Mouse (Mus musculus) lung, postnatal 4 days (tissue): ENCODE measurements around the gene Ubqln1.
"Not testable (repeated sequence)": the region's sequence is repeated elsewhere in the genome, so short reads cannot be mapped to it uniquely, and the experiment has no call there.

Experiments used
- DNase-seq, 2 experiments: peaks; one replicate each; pipeline ENCODE4 v3.0.0; 2021

Ubqln1 gene

GRCm38 (mm10) chr13:58149629-58150028 is 65.8 kb downstream of the Ubqln1 start:
- no peak for DNase-seq

- DNase-seq = peak in 1 of 2 experiments; percentile 26
Observed at GRCm38 (mm10) chr13:58149033-58149558, 66.4 kb downstream of the Ubqln1 start.

DNA sequence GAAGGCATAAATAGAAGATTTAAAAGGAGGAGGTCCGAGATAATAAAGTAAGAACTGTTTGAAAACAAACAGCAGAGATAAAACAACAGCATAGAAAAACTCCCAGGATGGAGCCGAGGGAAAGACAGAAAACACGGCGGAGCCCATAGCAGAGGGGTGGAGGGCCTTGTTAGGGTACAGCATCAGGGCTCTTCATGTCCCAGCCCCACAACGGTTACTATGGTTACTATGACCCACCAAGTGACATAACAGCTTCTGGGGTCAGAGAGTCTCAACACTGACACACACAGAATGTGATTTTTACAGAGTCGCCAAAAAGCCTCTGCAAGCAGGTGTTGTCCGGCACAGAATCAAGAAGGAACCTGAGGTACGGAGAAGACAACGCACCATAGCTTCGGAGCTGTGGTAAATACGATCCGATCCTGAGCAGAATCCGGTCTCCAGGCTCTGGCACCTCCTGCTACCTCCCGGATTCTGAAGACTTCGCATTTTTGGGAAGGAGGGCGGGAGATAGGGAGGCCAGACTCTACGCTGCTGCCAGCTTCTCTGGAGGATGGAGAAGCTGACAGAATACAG is 67.1 kb downstream of the Ubqln1 start:
- peak; percentile 50 to 53 for DNase-seq

DNA sequence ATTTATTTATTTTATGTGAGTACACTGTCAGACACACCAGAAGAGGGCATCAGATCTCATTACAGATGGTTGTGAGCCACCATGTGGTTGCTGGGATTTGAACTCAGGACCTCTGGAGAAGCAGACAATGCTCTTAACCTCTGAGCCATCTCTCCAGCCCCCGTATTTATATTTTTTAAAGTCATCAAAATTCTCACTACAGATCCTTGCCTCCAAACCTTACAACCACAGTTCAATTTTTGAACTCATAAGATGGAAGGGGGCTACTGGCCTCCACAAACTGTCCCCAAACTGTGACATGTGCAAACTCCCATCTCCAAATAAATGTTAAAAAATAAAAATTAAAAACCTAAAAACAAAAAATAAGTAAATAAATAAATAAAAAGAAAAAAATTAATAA is 67.7 kb downstream of the Ubqln1 start:
- DNase-seq = no peak

GRCm38 (mm10) chr13:58146603-58147002 is 68.8 kb downstream of the Ubqln1 start:
- DNase-seq = not testable (repeated sequence)

- no peak for DNase-seq
Observed at GRCm38 (mm10) chr13:58131692-58132091, 83.8 kb downstream of the Ubqln1 start.

DNA sequence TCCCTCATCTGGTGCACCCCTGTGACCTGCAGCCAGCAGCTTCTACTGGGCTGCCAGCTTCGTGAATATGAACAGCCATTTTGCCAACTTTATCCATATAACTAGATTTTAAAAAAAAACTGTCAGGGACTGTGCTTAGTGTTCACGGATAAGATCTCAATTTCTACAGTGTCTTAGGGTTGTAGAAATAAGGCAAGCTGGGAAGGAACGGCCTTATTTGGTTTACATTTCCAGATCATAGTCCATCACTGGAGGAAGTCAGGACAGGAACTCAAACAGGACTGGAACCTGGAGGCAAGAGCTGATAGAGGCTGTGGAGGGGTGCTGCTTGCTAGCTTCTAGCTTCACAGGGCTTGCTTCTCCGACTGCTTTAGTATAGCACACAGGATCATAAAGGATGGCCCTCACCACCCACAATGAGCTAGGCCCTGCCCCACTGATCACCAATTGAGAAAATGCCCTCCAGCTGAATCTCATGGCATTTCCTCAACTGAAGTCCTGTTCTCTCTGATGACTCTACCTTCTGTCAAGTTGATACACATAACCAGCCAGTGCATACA is 85.7 kb downstream of the Ubqln1 start:
- no peak for DNase-seq

DNA sequence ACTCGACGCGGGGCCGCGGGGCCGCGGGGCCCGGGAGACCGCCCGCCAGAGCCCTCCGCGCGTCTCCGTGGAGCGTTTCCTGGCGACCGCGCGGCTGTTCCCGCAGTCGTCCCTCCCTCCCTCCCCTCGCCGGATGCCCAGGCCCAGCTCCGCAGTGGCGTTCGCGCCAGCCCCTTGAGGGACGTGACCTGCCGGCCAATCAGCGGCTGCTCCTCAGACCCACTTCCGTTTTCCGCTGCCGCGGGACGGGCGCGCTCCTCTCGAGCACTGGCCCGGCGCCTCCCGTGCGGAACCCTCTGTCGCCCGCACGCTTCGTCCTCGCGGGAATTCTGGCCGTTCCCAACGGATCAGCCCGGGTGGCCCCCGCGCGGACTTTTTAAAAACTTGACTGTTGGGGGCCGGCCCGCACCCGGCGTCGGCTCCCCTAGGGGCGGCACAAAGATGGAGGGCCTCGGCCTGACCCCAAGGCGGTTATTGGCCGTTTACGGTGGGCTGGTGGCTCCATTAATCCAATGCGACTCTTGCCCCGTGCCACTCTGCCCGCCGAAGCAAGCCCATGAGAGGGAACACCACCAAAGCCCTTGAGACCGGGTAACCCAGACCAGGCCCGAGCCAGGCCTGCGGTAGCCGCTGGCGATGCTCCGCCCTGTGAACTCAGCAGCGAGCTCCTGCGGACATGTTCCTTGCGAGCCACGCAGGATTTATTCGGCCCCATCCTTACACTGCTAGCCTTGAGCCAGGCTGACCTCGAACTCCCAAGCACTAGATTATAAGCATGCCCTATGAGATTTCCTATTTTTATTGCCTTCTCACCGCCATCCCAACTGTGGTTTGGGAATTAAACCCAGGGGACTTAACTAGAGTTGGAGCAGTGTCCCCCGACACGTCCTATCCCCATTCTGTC is 86.4 kb downstream of the Ubqln1 start:
- DNase-seq = peak; percentile 97 to 99

DNA sequence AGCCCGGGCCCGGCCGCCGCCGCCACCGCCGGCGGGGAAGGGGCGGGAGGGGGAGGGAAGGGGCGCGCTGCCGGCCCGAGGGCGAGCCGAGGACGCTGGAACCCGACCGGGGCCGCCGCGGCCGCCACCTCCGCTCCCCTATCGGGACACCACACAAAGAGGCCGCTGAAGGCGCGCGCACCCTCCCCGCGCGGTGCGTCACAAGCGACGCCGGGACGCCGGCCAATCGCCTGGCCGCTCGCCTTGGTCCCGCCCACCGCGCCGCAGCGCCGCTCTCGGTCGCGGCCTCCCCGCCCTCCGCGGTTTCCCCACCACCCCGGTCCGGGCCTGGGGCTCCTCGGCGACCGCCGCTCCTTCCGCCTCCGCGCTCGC is 87.1 kb downstream of the Ubqln1 start, which contains the start of gene Hnrnpa0:
Hnrnpa0 (minus strand) TSS at position 161 of the 372 bp plus-strand sequence.
- peak; percentile 96 to 97 for DNase-seq

DNA sequence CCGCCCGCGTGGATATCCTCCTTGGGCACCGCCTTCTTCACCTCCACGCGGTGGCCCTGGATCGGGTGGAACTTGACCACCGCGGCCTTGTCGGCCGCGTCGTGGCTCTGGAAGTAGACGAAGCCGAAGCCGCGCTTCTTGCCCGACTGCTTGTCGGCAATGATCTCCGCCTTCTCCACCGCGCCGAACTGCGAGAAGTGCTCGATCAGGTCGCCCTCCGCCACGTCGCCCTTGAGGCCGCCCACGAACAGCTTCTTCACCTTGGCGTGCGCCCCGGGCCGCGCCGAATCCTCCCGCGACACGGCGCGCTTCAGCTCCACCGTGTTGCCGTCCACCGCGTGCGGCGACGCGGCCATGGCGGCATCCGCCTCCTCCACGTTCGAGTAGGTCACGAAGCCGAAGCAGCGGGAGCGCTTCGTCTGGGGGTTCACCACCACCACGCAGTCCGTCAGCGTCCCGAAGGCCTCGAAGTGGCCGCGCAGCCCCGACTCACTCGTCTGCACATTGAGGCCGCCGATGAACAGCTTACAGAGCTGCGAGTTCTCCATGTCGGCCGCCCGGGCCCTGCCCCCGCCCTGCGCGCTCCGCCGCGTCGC is 87.6 kb downstream of the Ubqln1 start:
- DNase-seq = peak in 1 of 2 experiments; percentile 72

DNA sequence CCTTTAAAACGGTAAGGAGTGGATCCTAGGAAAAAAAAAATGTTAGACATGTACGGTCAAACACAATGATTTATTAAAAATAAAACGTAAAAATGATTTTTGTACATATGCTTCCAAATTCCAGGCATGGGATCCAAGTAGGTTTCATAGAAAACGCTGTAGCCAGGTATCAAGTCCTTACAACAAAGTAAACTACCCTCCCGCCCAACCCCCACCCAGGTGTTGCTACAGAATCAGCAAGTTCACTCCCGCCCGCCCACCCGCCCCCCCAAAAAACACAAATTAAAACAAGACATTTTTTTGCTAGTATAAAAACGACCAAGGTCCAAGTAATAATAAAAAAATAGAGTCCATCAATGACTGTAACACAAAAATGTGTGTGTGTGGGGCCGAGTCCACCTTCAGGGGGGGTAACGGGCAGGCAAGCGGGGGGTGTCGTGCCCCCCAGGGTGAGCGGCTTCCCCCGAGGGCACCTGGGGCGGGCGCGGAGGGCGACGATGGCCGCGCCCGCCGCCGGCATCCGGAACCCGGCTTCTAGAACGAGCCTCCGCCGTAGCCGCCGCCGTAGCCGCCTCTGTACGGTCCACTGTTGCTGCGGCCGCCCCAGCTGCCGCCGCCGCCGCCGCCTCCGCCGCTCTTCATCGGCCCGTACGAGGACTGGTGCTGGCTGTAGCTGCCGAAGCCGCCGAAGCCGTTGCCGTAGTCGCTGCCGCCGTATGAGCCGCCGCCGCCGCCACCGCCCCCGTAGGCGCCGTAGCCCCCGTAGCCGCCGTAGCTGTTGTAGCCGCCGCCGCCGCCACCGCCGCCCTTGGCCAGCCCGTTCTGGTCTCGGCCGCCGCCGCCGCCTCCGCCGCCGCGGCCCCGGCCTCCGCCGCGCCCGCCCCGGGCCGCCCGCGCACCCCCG is 88.3 kb downstream of the Ubqln1 start:
- DNase-seq = no peak
